Mouse (Mus musculus): ENCODE measurements around the gene Fam129a. TPM values are rescaled to one million over a fixed set of nuclear protein-coding genes. Genes with fewer than 3 reads are reported as not detected.
A peak's percentile ranks its signal among the peaks of the same experiment; 100 is the strongest.

Gene Fam129a
- total and polyA plus RNA-seq, 3 experiments: 27.8 to 48.3 (median 37.0) TPM

GRCm38 (mm10) chr1:151699363-151699762 lies 128.4 kb downstream of the Fam129a start:
- Histone ChIP-seq H3K4me1 (ENCODE audit: control insufficient read depth in 1 of 2, insufficient read depth in 2 of 2) (peaks cover 0 to 11% of the 10 kb centered on the region in 2 experiments; a peak in 1 of 4 replicates), H3K27ac (ENCODE audit: insufficient read depth, low read depth) (no peak overlapping the region), H3K4me2 (ENCODE audit: insufficient read depth, low read depth, poor library complexity, severe bottlenecking) (no peak overlapping the region), H3K27me3 (replicated peaks) (no peaks in the 10 kb centered on the region), H3K79me2 (replicated peaks; ENCODE audit: control insufficient read depth, extremely low read depth, insufficient read depth, poor library complexity, severe bottlenecking) (no peaks in the 10 kb centered on the region), H3K9me3 (replicated peaks; ENCODE audit: low read length) (no peaks in the 10 kb centered on the region), H3K4me3 (replicated peaks in 1 of 3; ENCODE audit: low read depth in 2 of 3, low read length in 2 of 3, poor library complexity in 1 of 3) (no peak overlapping the region), H3K9ac (ENCODE audit: insufficient read depth, low read depth) (no peak overlapping the region), H3K36me3 (replicated peaks in 1 of 2; ENCODE audit: control insufficient read depth in 1 of 2, insufficient read depth in 1 of 2, low read length in 1 of 2) (peaks cover 77 to 90% of the 10 kb centered on the region in 2 experiments)
- in situ Hi-C loops (cut with MboI; ENCODE audit: low pct_ligation_motif_present, low pct_unique_long_range_greater_than_20kb, low sequenced_read_pairs) (no loop called here), dilution Hi-C loops (cut with MboI; ENCODE audit: extremely low pct_ligation_motif_present, extremely low pct_unique_long_range_greater_than_20kb, low sequenced_read_pairs) (no loop called here)
- DNase-seq (ENCODE audit: extremely low read depth): no peak
- TF ChIP-seq RAD21 (IDR thresholded peaks at IDR 0.05; ENCODE audit: low read depth, low read length) (no peak), MAX (IDR thresholded peaks at IDR 0.05; ENCODE audit: low read length) (no peak), NELFE (IDR thresholded peaks at IDR 0.05; ENCODE audit: low read depth, low read length) (no peak)

- in situ Hi-C loops (cut with MboI; ENCODE audit: low pct_ligation_motif_present, low pct_unique_long_range_greater_than_20kb, low sequenced_read_pairs): loop anchor here (25.0 kb wide), 1 partner anchor 241 kb away; no protein-coding TSS in a partner anchor
- H3K4me1 ChIP-seq (ENCODE audit: control insufficient read depth in 1 of 2, insufficient read depth in 2 of 2): peaks cover 0 to 14% of the 10 kb centered on the region in 2 experiments; a peak in 1 of 4 replicates
- no peak overlapping the region for H3K4me3 ChIP-seq (replicated peaks in 1 of 3; ENCODE audit: low read depth in 2 of 3, low read length in 2 of 3, poor library complexity in 1 of 3)
- TF ChIP-seq EP300 (IDR thresholded peaks at IDR 0.05; ENCODE audit: low read length) (peak; percentile 57; the same call in 1 of the 2 replicates), ZNF384 (IDR thresholded peaks at IDR 0.05; ENCODE audit: low read depth, low read length) (no peak), CTCF (conservative IDR thresholded peaks at IDR 0.05 in 1 of 2, IDR thresholded peaks at IDR 0.05 in 1 of 2; ENCODE audit: low read depth in 2 of 2, low read length in 2 of 2) (peak in 1 of 2 experiments; percentile 44; a peak in 2 of 4 replicates), IRF4 (IDR thresholded peaks at IDR 0.05; ENCODE audit: low read depth, low read length) (peak; percentile 63; the same call in 1 of the 2 replicates), SMC3 (IDR thresholded peaks at IDR 0.05; ENCODE audit: low read depth, low read length) (peak; percentile 29)
- peak overlapping the region; percentile 14; the same call in 1 of the 2 replicates for H3K27ac ChIP-seq (ENCODE audit: insufficient read depth, low read depth)
- H3K27me3 ChIP-seq (replicated peaks): no peaks in the 10 kb centered on the region
- dilution Hi-C loops (cut with MboI; ENCODE audit: extremely low pct_ligation_motif_present, extremely low pct_unique_long_range_greater_than_20kb, low sequenced_read_pairs): no loop called here
- no peak for DNase-seq (ENCODE audit: extremely low read depth)
- peaks cover 75 to 90% of the 10 kb centered on the region in 2 experiments for H3K36me3 ChIP-seq (replicated peaks in 1 of 2; ENCODE audit: control insufficient read depth in 1 of 2, insufficient read depth in 1 of 2, low read length in 1 of 2)
- no peak overlapping the region for H3K9ac ChIP-seq (ENCODE audit: insufficient read depth, low read depth)
- H3K79me2 ChIP-seq (replicated peaks; ENCODE audit: control insufficient read depth, extremely low read depth, insufficient read depth, poor library complexity, severe bottlenecking): no peaks in the 10 kb centered on the region
- H3K9me3 ChIP-seq (replicated peaks; ENCODE audit: low read length): no peaks in the 10 kb centered on the region
- H3K4me2 ChIP-seq (ENCODE audit: insufficient read depth, low read depth, poor library complexity, severe bottlenecking): no peak overlapping the region
Observed at GRCm38 (mm10) chr1:151702816-151703215, 131.8 kb downstream of the Fam129a start.

GRCm38 (mm10) chr1:151705723-151706396 lies 134.9 kb downstream of the Fam129a start:
- peaks cover 76 to 88% of the 10 kb centered on the region in 2 experiments for H3K36me3 ChIP-seq (replicated peaks in 1 of 2; ENCODE audit: control insufficient read depth in 1 of 2, insufficient read depth in 1 of 2, low read length in 1 of 2)
- peaks cover 0 to 40% of the 10 kb centered on the region in 2 experiments; a peak in 1 of 4 replicates for H3K4me1 ChIP-seq (ENCODE audit: control insufficient read depth in 1 of 2, insufficient read depth in 2 of 2)
- no peaks in the 10 kb centered on the region for H3K27me3 ChIP-seq (replicated peaks)
- dilution Hi-C loops (cut with MboI; ENCODE audit: extremely low pct_ligation_motif_present, extremely low pct_unique_long_range_greater_than_20kb, low sequenced_read_pairs) (no loop called here), in situ Hi-C loops (cut with MboI; ENCODE audit: low pct_ligation_motif_present, low pct_unique_long_range_greater_than_20kb, low sequenced_read_pairs) (loop anchor here (5.0 to 25.0 kb wide), 2 partner anchors 139 to 244 kb away; no protein-coding TSS in a partner anchor)
- TF ChIP-seq ZNF384 (IDR thresholded peaks at IDR 0.05; ENCODE audit: low read depth, low read length): peak; percentile 69
- TF ChIP-seq ZC3H11A (IDR thresholded peaks at IDR 0.05; ENCODE audit: low read depth, low read length): peak; percentile 74
- peak; percentile 95 to 98 for TF ChIP-seq CTCF (conservative IDR thresholded peaks at IDR 0.05 in 1 of 2, IDR thresholded peaks at IDR 0.05 in 1 of 2; ENCODE audit: low read depth in 2 of 2, low read length in 2 of 2)
- no peak for TF ChIP-seq USF2 (conservative IDR thresholded peaks at IDR 0.05; ENCODE audit: low read depth, low read length)
- TF ChIP-seq E2F4 (IDR thresholded peaks at IDR 0.05; ENCODE audit: insufficient replicate concordance, low read depth, low read length): no peak
- no peak for TF ChIP-seq ETS1 (conservative IDR thresholded peaks at IDR 0.05; ENCODE audit: low read depth, low read length)
- no peak for TF ChIP-seq USF1 (IDR thresholded peaks at IDR 0.05; ENCODE audit: low read depth, low read length)
- TF ChIP-seq ELF1 (IDR thresholded peaks at IDR 0.05; ENCODE audit: low read depth, low read length): no peak
- peak; percentile 97 for TF ChIP-seq RAD21 (IDR thresholded peaks at IDR 0.05; ENCODE audit: low read depth, low read length)
- no peak for TF ChIP-seq JUND (conservative IDR thresholded peaks at IDR 0.05; ENCODE audit: low read depth, low read length)
- TF ChIP-seq MYC (IDR thresholded peaks at IDR 0.05; ENCODE audit: low read depth, low read length): peak; percentile 76; the same call in 1 of the 2 replicates
- TF ChIP-seq SMC3 (IDR thresholded peaks at IDR 0.05; ENCODE audit: low read depth, low read length): peak; percentile 90
- no peak for TF ChIP-seq PAX5 (IDR thresholded peaks at IDR 0.05; ENCODE audit: low read length)
- no peak for TF ChIP-seq MAX (IDR thresholded peaks at IDR 0.05; ENCODE audit: low read length)
- no peak for TF ChIP-seq POLR2AphosphoS2 (IDR thresholded peaks at IDR 0.05; ENCODE audit: low read depth, low read length)
- TF ChIP-seq JUN (IDR thresholded peaks at IDR 0.05; ENCODE audit: insufficient read depth, low read depth, low read length): no peak
- TF ChIP-seq TCF12 (IDR thresholded peaks at IDR 0.05; ENCODE audit: low read depth, low read length): no peak
- no peak for TF ChIP-seq CHD1 (IDR thresholded peaks at IDR 0.05; ENCODE audit: low read depth, low read length)
- no peak for TF ChIP-seq GABPA (IDR thresholded peaks at IDR 0.05; ENCODE audit: insufficient replicate concordance, low read depth, low read length)
- H3K79me2 ChIP-seq (replicated peaks; ENCODE audit: control insufficient read depth, extremely low read depth, insufficient read depth, poor library complexity, severe bottlenecking): no peaks in the 10 kb centered on the region
- H3K9ac ChIP-seq (ENCODE audit: insufficient read depth, low read depth): no peak overlapping the region
- H3K4me3 ChIP-seq (replicated peaks in 1 of 3; ENCODE audit: low read depth in 2 of 3, low read length in 2 of 3, poor library complexity in 1 of 3): no peak overlapping the region
- H3K27ac ChIP-seq (ENCODE audit: insufficient read depth, low read depth): no peak overlapping the region
- no peaks in the 10 kb centered on the region for H3K9me3 ChIP-seq (replicated peaks; ENCODE audit: low read length)
- H3K4me2 ChIP-seq (ENCODE audit: insufficient read depth, low read depth, poor library complexity, severe bottlenecking): no peak overlapping the region
- DNase-seq (ENCODE audit: extremely low read depth): peak; percentile 77

Data from CH12.LX (cell line).